Mouse (Mus musculus) olfactory bulb, adult 2 months (tissue): ENCODE results near the gene Nap1l4. TPM values are rescaled to one million over a fixed set of nuclear protein-coding genes. Genes with fewer than 3 reads are reported as not detected.
A peak's percentile ranks its signal among the peaks of the same experiment; 100 is the strongest.
"Not testable (repeated sequence)": the region's sequence is repeated elsewhere in the genome, so short reads cannot be mapped to it uniquely, and the experiment has no call there.

Experiments
- H3K27ac ChIP-seq: fragments of 200-500 bp; 2 replicates; pipeline ENCODE4 v1.5.1; 2012; ENCODE audit warnings: low read depth, low read length; ENCODE audit not compliant: insufficient read depth
- H3K4me1 ChIP-seq: fragments of 200-500 bp; 2 replicates; pipeline ENCODE4 v1.6.1; 2012; ENCODE audit warnings: low read length; ENCODE audit not compliant: control insufficient read depth, insufficient read depth
- H3K4me3 ChIP-seq: fragments of 200-500 bp; 2 replicates; pipeline ENCODE4 v1.5.1; 2012; ENCODE audit warnings: mild to moderate bottlenecking, low read depth, low read length, moderate library complexity; ENCODE audit not compliant: insufficient read depth
- CTCF ChIP-seq: fragments of 200-500 bp; IDR thresholded peaks from 2 replicates; pipeline ENCODE4 v1.5.1; 2012; ENCODE audit warnings: low read depth, mild to moderate bottlenecking, low read length, moderate library complexity; ENCODE audit not compliant: insufficient read depth
- POLR2A ChIP-seq: fragments of 200-500 bp; IDR thresholded peaks from 2 replicates; pipeline ENCODE4 v1.6.1; 2012; ENCODE audit warnings: mild to moderate bottlenecking, low read depth, low read length, moderate library complexity; ENCODE audit not compliant: insufficient read depth
- whole genome bisulfite sequencing: fragments of 180-500 bp; shearing (Covaris S2); methylation state at CpG from one replicate; pipeline ENCODE4 v1.1.7; 2018; 5-methylcytosine and 5-hydroxymethylcytosine counted together
- polyA plus RNA-seq: library from polyadenylated mRNA; stranded (reverse); fragments of >200 nt; gene quantifications from 2 replicates; pipeline ENCODE4 v1.2.4, GENCODE M21; 2012; ENCODE audit warnings: low replicate concordance; ENCODE audit not compliant: missing spikeins, insufficient read depth, insufficient read length

Gene Nap1l4
- polyA plus RNA-seq, 1 experiment, result not detected

GRCm38 (mm10) chr7:143557616-143558015 is 8.7 kb upstream of the Nap1l4 start:
- Histone ChIP-seq H3K27ac (no peak overlapping the region), H3K4me3 (no peak overlapping the region), H3K4me1 (no peaks in the 10 kb centered on the region)
- WGBS, result 71% methylated on average over 7 of the region's 7 CpGs
- TF ChIP-seq CTCF (no peak), POLR2A (no peak)

DNA sequence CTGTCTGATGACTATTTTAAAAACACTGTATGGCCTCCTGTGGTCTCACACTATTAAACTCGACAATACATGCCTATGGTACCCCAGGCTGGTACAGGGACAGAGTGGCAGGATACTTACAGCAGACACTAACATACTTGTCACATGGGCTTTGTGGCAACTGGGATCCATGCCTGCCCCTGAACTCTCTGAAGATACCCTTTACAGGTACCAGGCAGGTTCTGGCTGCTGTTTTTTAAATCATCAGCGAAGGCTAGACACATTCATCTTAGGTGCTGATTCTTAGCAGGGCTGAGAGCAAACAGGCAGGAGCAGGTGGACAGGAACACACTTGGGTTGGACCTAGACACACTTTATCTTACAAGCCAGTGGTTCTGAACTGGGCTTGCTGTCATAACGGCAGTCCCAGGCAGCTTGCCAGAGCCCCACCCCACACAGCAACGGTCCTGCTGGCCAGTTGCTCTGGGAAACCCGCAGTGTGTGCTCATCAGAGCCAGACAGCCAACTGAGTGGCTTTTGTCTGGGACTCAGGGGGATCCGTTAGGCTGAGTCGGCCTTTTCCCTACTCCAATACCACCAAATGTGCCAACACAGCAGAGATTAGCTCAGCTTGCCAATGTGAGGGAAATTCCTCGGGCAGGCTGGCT is 8.2 kb upstream of the Nap1l4 start:
- WGBS, result 30% methylated on average over 8 of the region's 8 CpGs
- Histone ChIP-seq H3K4me1 (no peaks in the 10 kb centered on the region), H3K27ac (no peak overlapping the region), H3K4me3 (no peak overlapping the region)
- no peak for TF ChIP-seq CTCF
- TF ChIP-seq POLR2A, result no peak

DNA sequence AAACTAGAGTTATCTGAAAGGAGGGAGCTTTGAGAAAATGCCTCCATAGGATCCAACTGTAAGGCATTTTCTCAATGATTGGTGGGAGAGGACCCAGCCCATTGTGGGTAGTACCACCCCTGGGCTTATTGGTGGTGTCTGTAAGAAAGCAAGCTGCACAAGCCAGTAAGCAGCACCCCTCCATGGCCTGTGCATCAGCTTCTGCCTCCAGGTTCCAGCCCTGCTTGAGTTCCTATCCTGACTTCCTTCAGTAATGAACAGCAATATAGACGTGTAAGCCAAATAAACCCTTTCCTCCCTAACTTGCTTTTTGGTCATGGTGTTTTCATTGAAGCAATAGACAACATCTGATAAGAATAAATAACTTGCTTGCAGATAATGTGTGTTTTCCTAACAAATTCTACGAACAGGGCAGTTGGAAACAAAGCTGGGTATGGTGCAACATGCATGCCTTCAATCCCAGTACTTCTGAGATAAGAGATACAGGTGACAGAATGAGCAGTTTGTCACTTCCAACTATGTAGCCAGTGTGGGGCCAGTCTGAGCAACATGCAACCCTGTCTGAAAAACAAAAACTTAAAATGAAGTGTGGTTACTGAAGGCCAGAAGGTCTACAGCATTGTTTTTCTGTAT is 798 bp upstream of the Nap1l4 start:
- Histone ChIP-seq H3K27ac (peak overlapping the region; percentile 63), H3K4me1 (peaks cover 2% of the 10 kb centered on the region), H3K4me3 (peak overlapping the region; percentile 75; the same call in 1 of the 2 replicates)
- WGBS, result 36% methylated on average over 2 of the region's 2 CpGs
- no peak for TF ChIP-seq POLR2A
- no peak for TF ChIP-seq CTCF

- WGBS, result under 1% methylated on average over 61 of the region's 63 CpGs
- Histone ChIP-seq H3K27ac (peak overlapping the region; percentile 50), H3K4me1 (peaks cover 2% of the 10 kb centered on the region), H3K4me3 (peak overlapping the region; percentile 92)
- TF ChIP-seq POLR2A, result no peak
- no peak for TF ChIP-seq CTCF
These were observed 510 bp downstream of the Nap1l4 start for GRCm38 (mm10) chr7:143548231-143548961.

DNA sequence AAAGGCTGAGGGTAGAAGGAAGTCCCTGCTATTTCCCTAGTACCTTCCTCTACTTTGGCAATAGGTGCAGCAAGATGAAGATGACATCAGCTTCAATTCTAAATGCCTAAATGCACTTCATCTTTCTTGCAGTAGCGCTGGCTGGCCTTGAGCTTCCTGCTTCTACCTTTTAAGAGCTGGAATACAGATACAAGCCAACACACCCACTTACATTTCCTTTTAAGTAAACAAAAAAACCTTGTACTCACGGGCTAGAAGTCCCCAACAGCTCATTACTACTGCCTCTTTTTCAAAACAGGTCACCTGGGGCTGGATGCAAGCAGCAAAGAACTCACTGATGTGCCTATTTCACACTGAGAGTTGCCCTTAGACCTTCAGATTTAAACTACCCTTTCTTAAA is 2.4 kb downstream of the Nap1l4 start:
- H3K4me1 ChIP-seq, result peaks cover 2% of the 10 kb centered on the region
- no peak overlapping the region for H3K4me3 ChIP-seq
- TF ChIP-seq CTCF (no peak), POLR2A (no peak)
- WGBS, result 48% methylated on average over 2 of the region's 2 CpGs
- no peak overlapping the region for H3K27ac ChIP-seq

DNA sequence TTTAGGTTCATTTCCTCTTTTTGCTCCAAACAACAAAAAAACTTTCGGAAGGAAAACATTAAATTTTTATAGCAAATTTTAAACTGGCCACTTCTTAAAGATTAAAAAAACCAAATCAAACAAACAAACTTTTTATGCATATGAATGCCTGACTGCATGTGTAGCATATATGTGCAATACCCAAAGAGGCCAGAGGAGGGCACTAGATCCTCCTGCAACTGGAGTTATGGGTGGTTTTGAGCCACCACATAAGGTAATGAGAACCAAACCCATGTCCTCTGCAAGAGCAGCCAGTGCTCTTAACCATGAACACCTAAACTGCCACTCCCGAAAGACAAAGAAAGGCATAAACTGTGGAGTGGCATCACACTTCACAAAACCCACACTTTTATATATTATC is 4.5 kb downstream of the Nap1l4 start:
- 96% methylated on average over 2 of the region's 2 CpGs for WGBS
- Histone ChIP-seq H3K27ac (no peak overlapping the region), H3K4me1 (no peaks in the 10 kb centered on the region), H3K4me3 (no peak overlapping the region)
- TF ChIP-seq POLR2A (no peak), CTCF (no peak)

- 89% methylated on average over 1 of the region's 1 CpGs for WGBS
- TF ChIP-seq CTCF, result no peak
- no peak for TF ChIP-seq POLR2A
- no peak overlapping the region for H3K4me3 ChIP-seq
- H3K27ac ChIP-seq, result no peak overlapping the region
- no peaks in the 10 kb centered on the region for H3K4me1 ChIP-seq
These were observed 10.2 kb downstream of the Nap1l4 start for GRCm38 (mm10) chr7:143538671-143539070.

DNA sequence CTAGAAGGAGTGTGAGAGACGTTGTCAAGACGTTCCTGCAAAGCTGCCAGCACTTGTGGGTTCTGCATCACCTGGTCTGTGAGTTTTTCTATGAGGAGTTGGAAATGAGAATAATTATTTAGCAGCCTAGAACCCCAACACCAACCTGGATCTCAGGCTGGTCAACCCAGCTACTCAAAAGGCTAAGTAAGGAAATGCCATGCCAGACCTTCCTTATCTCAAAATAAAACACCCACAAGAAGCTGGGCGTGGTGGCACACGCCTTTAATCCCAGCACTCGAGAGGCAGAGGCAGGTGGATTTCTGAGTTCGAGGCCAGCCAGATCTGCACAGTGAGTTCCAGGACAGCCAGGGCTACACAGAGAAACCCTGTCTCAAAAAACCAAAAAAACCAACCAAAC is 10.7 kb downstream of the Nap1l4 start:
- WGBS, result 90% methylated on average over 6 of the region's 6 CpGs
- not testable (repeated sequence) for H3K27ac ChIP-seq, H3K4me1 ChIP-seq, H3K4me3 ChIP-seq

DNA sequence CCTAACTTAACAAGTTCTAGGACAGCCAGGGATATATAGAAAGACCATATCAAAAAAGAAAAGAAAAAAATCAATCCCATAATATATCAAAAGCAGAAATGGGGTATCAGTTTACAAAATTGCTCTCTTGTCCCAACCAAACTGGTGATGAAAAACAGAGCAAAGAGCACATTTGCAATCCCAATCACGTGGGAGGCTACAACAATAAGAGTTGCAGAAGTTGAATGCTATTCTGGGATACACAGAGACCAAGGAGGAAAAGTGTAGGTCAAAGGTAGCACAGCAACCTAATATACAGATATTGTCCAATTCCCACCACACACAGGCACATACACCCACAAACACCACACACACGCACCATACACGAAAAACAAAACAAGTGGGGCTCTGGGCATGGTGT is 12.7 kb downstream of the Nap1l4 start:
- TF ChIP-seq CTCF (no peak), POLR2A (no peak)
- Histone ChIP-seq H3K27ac (no peak overlapping the region), H3K4me3 (no peak overlapping the region), H3K4me1 (no peaks in the 10 kb centered on the region)
- 79% methylated on average over 3 of the region's 3 CpGs for WGBS
